Mouse (Mus musculus): Measurements from ENCODE around the gene Iqub. TPM values are rescaled to one million over a fixed set of nuclear protein-coding genes. Genes with fewer than 3 reads are reported as not detected.
A peak's percentile ranks its signal among the peaks of the same experiment; 100 is the strongest.

Gene Iqub
- 1 to 10 TPM; 1.1 to 1.3 TPM for total RNA-seq (2021)
- long read RNA-seq, partial matches to known transcripts = 0 of 3 reads
- long read RNA-seq, other reads (novel, unspliced or antisense) = 1 of 3 reads

DNA sequence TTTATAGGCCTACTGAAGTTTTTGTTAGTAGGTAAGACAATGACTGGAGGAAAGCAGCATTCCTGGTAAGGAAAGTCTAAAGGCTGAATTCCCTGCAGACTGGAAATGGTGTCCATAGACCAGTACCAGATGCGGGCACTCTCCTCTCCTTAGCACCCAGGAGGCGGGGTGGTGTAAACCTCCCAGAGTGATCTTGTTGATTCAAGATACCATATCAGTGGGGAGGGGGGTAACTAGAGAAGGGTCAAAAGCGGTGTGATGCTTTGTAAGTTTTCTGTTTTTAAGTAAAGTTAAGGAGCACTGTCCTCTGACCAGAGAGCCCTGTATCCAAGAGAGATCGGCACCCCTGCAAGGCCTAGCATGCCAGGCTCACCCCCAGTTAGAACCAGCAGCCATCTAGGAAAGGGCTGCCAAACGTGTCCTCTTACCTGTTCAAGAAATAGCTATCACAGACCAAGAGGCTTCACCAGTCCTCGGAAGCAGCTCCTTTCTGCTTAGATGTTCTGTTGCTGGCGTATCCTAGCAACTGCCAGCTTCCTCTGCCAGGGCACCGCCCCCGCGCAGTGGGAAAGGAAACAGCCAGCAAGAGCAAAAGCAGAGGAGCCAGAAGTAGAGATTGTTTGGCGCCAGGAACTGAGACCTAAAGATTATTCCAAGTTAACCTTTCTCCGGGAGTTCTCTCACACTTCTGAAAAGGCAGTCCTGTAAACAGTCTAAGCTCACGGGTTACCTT is at the start of gene Iqub:
TSS of gene Iqub (minus strand) at position 516 of the 733 bp plus-strand sequence.
- peak; percentile 72 to 80 for DNase-seq (ENCODE audit: low spot score in 2 of 2)

DNA sequence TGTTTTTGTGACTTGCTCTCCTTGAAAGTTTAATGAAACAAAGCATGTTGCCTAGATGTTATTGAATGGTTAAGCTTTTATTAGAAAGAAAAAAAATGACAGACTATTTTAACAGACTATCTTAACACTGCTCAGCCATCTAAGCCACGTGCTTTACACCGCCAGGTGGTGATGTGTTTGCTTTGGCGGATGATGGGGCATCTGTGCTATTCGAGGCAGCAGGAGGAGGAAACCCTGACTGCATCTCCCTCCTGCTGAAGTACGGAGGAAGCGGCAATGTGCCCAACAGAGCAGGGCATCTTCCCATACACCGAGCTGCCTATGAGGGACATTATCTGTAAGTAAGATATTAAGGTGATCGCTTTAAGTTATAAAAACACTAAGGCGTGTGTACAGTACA is 49.2 kb upstream of the Iqub start:
- peak; percentile 47 to 48 for DNase-seq (ENCODE audit: low spot score in 2 of 2)

DNA sequence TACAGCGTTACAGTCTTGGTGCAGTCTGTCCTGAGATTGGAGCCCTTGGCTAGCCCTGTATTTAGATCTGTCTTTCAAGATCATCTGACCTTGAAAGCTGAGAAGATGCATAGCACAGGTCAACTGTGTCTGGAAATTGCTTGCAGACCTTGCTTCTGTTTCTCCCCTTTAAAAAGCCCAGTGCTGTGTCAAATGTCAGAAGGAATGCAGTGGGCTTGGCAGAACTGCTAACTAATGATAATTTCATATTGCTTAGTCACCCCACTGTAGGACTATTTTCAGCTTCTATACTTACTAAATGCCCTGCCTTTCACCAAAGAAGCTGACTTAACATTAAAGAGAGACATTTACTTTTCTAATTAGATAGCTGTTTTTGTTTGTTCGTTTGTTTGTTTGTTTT is 40.6 kb upstream of the Iqub start:
- DNase-seq (ENCODE audit: low spot score in 2 of 2) = no peak

DNA sequence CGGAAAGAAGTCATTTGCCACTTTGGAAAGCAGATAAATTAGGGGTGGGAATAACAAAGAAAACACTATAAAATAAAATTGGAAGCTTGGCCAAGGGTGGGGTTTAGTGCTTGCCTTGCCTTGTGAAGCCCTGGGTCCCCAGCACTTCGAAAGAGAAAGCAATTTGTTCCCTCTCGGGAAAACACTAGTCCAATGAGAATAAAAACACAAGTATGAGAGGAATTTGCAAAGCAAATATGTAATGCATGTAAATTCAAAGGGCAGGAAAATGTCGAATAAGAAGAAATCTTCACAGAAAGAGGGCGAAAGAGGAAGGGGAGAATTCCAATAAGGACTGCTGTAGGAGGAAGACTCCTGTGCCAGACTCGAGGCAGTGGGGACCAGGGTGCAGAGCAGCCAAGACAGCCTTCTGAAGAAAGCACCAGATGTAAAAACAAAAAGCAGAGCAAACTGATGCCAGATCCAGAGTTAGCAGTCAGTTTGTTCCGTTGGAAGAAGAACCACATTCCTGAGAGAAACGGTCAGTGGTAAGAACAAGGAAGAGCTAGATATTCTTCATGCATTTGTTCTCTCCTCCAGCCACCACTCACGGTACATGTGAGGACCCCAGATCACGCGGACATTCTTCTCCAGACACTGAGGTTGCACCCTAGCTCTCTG is 39.7 kb upstream of the Iqub start:
- DNase-seq (ENCODE audit: low spot score in 2 of 2) = no peak

DNA sequence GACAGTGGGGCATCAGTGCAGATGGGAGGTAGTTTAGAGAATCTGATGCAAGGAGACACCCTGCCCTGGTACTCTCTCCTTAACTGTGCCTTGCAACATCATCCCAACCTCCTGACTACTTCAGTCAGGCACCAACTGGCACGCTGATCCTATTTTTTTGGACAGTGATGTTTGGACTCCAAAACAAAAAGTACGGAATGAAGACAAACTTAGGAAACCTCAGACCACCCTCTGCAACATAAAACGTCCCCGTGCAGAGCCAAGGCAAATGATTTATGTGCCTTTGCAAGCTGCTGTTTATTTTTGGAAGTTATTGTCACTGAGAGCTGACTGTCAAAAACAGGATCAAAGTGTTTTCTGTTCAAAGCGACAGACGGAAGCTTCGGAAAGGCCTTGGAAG is 37.2 kb upstream of the Iqub start:
- no peak for DNase-seq (ENCODE audit: low spot score in 2 of 2)

DNA sequence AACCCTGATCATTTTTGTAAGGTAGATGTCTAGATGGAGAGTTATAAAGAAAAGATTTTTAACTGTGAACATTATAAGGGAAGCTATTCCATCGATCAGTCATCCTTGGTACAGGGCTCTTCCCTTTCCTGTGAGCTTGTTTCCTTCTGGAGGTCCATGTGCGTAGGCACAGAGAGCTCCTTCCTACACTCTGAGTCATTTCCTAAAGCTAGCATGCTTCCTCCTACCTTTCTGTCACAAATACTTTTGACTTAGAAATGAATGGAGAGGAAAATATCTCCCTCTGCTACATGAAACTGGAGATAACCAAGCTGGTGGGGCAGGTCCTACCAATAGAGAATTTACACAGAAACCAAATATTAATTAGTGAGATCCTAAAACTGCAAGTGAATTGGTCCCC is 34.9 kb upstream of the Iqub start:
- no peak for DNase-seq (ENCODE audit: low spot score in 2 of 2)

DNA sequence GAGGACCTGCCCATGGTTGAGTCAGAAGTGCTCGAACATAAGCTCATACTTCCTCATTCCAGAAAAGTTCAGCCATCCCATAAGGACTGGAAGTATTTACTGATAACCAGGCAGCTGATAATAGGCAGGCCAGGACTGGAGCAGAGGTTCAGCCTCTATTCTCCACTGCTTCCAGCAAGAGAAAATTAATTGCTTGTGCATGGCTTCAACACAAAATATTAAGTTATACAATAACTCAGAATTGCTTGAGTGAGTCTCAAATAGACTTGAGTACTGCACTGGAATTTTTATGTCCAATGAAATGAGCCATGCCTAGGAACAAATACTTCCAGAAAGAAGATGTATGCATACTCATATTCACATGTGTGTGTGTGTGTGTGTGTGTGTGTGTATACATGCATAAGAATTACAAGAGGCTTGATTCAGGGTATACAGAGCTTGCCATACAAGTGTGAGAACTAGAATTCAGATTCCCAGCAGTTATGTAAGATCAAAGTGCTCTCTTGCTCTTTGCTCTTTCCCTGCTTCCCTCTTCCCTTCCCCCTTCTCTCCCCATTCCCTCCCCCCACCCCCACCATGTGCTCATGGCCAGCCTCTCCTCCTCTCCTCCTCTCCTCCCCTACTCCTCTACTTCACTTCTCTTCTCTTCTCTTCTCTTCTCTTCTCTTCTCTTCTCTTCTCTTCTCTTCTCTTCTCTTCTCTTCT is 32.0 kb upstream of the Iqub start:
- no peak for DNase-seq (ENCODE audit: low spot score in 2 of 2)

DNA sequence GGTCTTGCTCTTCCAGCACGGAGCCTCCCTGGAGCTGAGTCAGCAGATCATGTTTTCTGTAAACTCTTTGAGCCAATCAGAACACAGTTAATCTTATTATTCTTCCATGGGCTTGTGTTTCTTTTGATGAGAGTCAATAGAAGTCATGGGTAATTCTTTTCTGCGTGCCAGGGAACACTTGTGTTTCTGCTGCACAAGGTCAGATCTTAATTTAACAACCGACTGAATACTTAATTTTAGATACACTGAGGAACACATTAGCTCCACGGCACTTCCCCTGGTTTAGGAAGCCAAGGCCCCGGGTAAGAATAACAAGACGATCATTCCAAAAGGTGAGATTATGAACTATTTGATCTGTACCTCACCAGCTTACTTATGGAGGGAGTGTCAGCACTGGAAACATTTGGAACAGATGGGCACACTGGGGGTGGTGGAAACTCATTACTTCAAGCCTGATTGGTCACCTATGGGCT is 28.3 kb upstream of the Iqub start:
- no peak for DNase-seq (ENCODE audit: low spot score in 2 of 2)

DNA sequence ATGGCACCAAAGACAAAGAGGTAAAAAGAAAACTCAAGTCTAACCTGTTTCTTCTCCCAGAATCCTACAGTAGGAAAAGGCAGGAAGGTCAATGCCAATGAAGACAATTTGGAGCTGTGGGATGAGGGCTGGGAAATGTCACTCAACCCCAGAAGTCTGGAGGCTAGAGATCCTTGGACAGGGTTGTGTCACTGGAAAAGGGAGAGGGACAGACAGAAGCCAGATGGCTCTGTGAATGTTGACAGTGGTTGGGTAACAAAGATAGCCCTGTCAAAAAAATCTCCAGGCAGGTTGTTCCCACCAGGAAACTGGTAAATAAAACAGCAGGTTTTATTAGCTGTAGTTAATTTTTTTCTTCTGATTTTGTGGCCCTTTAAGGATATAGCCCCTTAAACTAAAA is 27.5 kb upstream of the Iqub start:
- DNase-seq (ENCODE audit: low spot score in 2 of 2) = no peak

DNA sequence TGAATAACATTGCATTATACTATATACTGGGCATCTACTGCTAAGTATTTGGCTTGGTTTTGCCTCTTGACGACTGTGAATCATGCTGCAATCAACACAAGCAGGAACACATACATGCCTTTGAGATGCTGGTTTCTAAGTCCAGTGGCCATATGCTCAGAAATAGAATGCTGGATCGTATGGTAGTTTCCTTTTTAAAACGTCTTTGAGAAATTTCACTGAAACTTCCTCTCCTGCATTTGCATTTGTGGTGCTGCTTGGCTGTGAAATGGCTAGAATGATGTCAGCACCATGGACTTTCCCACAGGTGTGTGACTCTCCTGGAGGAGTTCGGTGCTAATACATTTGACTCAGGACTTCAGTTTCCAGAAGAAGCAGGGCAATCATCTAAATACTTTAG is 25.2 kb upstream of the Iqub start:
- DNase-seq (ENCODE audit: low spot score in 2 of 2) = no peak

DNA sequence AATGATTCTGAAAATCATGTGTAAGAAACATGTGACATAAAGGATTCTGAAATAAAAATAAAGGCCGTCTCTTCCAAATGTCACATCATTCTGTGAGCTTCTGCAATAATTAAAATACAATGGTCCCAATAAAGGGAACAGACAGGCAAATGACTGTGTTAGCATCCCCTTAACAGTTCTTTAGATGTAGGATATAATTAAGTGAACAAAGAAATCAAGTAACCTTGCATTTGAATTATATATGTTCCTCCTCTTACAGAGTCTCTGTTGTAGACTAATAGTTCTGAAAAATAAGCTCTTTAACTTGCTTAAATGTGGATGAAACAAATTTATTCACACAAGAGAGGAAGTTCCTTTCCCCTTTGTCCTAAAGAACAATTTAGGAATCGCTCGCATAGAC is 23.6 kb upstream of the Iqub start:
- DNase-seq (ENCODE audit: low spot score in 2 of 2) = no peak

DNA sequence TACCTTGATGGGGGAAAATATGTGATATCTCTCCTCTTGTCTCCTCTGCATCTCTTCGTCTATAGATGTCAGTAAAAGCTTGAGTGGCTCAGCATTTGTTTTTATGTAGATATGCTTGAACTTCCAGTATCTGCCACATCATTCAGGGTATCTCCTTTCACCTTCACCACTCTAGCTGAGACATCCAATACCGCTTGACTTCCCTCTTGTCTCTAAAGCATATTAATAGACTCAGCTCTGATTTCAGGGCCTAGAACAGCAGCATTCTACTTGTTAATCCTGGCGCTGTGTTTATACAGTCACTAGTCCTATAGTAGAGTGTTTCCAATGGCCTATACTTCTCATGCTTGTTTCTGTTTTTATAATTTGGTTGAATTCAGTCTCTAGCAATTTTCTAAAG is 17.9 kb upstream of the Iqub start:
- DNase-seq (ENCODE audit: low spot score in 2 of 2) = no peak

DNA sequence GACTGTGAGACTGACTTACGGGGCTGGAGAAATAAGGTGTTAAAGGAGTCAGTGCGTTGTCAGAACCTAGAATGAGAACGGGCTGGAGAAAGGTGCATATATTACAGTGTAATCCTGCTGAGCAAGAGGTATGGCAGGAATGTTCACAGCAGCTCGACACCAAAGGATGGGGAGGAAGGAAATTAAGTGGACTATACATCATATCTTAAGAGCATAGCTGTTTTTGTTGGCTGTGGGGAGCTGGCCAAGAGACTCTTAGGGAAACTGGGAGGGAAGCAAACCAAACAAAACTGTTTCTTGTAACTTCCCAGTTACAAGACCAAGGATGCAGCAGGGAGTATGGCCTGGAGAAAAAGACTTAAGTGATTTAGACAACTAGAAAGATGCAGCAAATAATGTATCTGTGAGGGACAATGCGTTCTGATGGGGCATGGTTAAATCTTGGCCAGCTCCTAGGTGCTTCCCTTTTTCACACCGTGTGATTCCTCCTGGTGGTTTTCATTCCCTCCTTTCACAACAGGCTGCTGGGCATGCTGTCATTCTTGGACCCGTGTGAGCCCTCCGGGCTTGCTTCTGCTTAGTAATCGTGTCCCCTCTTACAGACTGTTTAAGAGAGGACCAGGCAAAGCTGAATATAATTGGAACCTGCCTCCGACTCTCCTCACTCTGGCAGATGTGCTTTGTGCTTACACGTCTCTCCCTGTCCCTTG is 16.0 kb upstream of the Iqub start:
- no peak for DNase-seq (ENCODE audit: low spot score in 2 of 2)

DNA sequence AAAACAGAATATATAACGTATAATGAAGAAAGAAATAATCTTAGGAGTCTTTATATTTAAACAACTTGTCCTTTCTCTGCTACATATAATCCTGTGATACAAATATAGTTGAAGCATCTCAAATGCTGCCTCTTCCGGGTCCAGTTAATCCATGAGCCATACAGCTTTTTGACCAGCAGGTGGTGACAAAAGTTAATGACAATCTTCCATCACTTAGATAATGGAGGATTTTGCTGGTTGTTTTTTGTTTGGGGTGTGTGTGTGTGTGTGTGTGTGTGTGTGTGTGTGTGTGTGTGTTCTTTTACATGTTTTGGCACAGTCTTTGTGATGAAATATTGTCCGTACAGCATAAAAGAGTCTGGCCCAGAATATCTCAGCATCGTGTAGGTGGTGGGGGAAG is 15.3 kb upstream of the Iqub start:
- DNase-seq (ENCODE audit: low spot score in 2 of 2) = peak; percentile 49 to 54

DNA sequence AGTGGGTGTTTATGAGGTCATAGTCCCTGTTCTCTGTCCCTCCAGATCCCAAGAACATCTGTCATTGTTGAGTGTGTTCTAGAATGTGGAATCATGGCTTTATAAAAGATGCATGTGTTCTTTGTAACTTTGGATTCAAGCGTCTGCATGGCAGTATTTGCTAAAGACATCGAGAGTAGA is 13.1 kb upstream of the Iqub start, which contains the start of gene Asb15:
TSS of gene Asb15 (plus strand) at position 81 of the 180 bp plus-strand sequence.
- no peak for DNase-seq (ENCODE audit: low spot score in 2 of 2)

DNA sequence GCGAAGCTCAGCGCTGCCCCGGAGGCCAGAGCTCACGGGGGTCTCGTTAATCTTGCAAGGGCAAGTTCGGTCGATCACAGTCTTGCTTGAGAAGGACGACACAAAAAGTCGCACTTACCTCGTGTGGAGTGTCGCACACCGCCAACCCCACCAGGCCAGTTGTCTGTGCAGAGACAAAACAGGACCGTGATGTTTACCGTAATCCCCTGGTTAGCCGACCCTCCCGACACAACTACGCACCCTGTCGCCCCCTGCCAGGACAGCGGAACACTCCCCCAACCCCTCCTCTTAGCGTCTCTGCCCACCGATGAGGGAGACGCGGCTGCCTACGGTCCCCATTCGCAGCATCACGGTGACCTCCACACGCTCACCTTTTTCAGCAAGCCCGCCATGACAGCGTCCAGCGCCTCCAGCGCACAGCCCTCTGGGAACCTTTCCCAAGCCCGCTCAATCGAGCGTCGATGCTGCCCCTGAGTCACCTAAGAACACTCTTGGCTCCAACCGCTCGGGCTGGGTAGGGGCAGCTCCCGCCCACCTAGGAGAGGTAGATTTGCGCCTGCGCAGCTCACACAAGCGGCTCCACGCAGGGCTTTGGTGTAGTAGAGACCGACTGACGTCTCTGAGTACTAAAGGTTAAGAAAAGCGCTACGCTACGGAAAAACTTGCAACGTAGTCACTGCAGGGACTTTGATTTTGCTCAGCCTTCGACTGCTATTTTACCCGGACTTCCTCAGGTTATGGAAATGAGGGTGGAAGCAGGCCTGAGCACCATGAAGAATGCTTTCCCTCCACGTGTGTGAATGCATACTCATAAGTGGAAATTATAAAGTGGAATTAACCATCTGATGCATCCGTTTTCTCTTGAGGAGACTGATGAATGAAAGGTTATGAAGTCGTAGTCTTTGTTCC is 12.5 kb upstream of the Iqub start, which contains the start of gene Ndufa5:
TSS of gene Ndufa5 (minus strand) at position 859 of the 909 bp plus-strand sequence.
- peak; percentile 79 to 88 for DNase-seq (ENCODE audit: low spot score in 2 of 2)

DNA sequence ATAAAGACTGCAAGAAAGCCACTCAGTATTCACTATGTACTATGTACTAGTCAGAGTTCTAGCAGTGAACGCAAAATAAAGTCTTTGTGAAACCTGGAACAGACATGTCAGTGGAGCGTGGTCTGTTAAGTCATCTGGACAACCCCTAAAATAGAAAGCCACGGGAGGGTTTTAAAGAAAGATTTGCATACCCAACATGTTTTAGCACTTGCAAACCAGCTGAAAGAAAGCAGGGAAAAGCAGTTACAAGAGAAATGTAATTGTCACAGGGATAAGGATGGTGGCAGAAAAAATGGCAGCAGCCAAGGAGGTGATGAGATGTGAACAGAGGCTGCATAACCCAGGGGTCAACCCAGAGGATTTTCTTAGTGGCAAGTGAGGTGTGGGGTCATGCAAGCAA is 10.8 kb upstream of the Iqub start:
- no peak for DNase-seq (ENCODE audit: low spot score in 2 of 2)

DNA sequence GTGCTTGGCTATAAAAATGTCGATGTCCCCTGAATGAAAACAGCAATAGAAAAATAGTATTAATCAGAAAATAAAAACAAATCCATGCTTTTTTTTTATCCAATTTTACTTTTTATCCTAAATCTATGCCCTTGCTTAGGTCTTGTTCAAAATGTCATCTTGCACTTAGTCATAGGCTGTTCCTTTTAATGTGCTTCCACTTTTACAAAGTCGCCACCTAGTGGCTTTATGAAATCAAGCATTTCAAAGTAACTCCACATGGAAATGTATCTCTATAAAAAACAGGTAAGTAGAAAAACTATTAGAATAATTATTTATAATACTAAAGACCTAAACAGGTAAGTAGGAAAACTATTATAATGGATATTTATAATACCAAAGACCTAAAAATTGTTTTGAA is 1.3 kb upstream of the Iqub start:
- no peak for DNase-seq (ENCODE audit: low spot score in 2 of 2)

DNA sequence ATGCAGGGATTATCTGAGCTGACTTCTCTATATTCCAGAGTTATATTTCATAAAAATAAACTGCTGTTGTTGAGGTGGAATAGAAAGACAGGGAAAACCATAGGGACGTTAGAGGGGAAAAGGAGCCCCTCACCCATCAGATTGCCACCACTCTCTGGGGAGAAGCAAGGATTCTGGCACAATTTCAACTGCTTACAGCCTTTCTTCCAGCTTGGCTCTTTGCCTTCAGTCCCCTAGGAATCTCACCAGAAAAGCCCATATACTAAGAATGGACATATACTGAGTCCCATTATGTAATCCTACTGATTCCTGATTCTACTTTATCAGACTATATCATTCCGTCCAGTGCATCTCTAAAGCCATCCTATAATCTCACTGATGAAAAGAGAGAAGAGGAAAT is 10.7 kb downstream of the Iqub start:
- DNase-seq (ENCODE audit: low spot score in 2 of 2) = no peak

DNA sequence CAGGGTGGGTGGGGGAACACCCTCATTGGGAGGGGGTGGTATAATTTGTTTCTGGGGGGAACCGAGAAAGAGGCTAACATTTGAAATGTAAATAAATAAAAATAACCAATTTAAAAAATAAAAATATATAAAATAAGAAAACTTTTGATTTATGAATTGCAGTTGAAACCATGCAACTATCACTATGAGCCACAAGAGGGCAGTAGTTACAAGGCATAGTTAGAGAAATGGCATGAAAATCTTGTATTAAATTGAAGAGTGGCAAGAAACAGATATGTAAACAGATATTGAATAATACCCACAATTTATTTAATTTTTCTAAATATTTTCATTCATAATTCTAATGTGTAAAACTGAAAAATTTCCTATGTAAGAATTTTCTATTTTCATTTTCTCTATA is 24.5 kb downstream of the Iqub start:
- DNase-seq (ENCODE audit: low spot score in 2 of 2) = no peak

DNA sequence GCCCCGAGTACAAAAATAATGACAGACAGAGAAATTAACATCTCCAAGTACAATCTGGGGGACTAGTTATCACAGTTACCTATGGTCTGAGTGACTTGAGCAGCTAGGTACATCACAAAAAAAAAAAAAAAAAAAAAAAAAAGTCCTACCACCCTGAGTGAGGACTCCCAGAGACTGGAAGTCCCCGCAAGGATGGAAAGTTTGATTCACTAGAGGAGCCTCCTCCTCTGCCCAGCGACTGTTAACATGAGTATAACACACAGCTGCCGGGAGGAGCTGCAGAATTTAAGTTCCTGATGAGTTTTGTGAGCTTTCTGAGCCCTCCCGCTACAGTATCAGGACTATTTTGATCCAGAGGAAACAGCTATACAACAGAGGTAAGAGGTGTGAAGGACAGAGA is 28.3 kb downstream of the Iqub start:
- no peak for DNase-seq (ENCODE audit: low spot score in 2 of 2)

Data from layer of hippocampus, postnatal 10 days (tissue).